Mouse (Mus musculus): Measurements from ENCODE around the gene Gbf1.
A peak's percentile ranks its signal among the peaks of the same experiment; 100 is the strongest.
"Not testable (repeated sequence)": the region's sequence is repeated elsewhere in the genome, so short reads cannot be mapped to it uniquely, and the experiment has no call there.

Gene Gbf1

DNA sequence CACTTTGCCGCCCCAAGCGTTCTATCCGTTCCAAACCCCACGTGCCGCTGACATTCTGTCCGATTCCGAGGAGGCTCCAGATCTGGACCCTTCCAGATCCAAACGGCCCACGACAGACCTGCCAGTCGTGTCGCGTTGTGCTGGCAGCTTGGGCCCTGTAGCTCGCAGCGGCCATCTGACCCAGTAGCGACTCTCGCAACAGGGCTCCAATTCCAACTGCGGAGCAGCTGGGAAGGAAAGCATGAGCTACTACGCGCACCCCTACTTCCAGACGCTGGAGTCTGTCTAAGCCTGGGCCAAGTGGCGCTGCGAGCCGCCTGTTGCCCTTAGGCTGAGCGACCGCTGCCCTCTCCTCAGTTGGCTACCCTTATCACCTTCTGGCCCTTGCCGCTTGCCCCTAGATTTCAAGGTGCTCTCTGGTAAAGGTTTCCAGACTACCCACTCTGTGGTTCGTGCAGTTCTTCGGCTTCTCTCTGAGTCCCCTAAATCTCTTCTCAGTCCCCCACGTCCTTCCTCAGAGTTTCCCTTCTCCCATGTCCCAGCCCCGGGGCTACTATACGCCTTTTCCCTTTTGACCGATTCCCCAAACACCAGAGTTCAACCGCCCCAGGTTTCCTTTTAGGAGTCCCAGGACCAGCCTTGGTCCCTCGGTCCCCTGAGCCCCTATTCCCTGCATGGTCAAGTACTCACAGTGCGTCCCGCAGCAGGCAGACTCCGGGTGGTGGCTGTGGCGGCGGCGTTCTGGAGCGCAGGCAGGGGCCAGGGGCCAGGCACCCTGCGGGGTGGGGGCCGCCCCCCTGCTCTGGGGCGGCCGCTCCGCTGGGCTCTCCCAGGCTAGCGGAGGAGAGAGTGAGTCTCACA lies 4.6 kb upstream of the Gbf1 start, which contains the start of gene Pitx3:
Gene Pitx3, minus strand, starts transcription at position 816 of the 861 bp plus-strand sequence.
- no peak for DNase-seq (ENCODE audit: extremely low read depth, low read depth)

DNA sequence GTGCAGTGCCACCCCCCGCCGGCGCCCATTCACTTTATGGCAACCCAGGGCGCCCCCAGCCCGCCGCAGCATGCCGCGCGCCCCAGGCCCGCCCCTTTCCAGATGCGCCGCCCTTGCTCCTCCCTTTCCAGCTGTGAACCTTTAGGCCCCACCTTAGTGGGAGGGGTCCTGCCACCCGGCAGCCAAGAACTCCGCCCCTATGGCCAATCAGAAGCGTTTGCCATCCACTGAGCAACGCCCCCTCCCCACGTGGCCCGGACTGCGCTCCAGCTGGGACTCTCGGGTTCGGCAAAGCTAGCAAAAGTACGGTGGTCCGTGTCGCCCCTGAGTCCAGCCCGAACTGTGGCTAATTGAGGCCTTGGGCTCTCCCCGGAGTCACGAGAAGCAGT lies 3.9 kb upstream of the Gbf1 start:
- peak; percentile 82 for DNase-seq (ENCODE audit: extremely low read depth, low read depth)

DNA sequence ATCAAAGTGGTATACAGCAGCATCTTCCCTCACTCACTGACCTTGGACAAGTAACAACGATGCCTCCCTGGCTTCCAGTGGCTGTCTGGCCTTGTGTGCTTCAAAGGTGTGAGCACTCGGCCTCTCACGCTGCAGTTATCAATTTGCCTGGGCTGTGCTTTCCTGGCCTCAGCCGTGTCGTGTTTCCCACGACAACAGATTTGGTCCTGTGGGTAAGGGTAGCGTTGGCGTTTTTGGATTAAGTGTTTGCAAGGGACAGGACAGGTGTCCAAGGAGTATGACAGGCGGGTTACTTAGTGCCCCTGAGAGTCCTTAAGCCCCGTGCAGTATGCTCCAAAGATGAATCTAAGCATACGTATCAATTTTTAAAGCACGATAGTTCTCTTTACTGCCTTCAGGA lies 3.2 kb upstream of the Gbf1 start:
- no peak for DNase-seq (ENCODE audit: extremely low read depth, low read depth)

DNA sequence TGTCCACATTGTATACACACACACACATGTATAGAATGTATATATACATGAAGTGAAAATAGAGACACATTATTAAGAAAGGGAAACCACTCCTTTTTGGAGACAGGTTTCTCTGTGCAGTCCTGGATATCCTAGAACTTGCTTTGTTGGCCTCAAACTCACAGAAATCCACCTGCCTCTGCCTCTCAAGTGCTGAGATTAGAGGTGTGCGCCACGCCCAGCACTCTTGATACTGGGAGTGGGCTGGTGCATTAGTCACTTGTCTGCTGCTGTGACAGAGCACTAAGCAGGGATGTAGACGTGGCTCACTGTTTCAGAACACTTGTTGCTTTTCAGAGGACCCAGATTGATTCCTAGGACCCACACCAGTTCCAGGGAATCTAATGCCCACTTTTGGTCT lies 13.6 kb downstream of the Gbf1 start:
- no peak for DNase-seq (ENCODE audit: extremely low read depth, low read depth)

DNA sequence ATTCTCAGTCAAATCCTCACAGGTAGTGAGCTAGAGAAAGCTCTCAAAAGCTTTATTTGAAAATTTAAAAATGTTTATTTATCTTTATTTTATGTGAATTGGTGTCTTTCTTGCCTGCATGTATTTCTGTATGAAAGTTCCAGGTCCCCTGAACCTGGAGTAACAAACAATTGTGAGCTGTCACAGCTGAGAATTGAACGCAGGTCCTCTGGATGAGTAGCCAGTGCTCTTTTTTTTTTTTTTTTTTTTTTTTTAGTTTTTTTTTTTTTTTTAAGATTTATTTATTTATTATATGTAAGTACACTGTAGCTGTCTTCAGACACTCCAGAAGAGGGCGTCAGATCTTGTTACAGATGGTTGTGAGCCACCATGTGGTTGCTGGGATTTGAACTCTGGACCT lies 14.9 kb downstream of the Gbf1 start:
- not testable (repeated sequence) for DNase-seq (ENCODE audit: extremely low read depth, low read depth)

DNA sequence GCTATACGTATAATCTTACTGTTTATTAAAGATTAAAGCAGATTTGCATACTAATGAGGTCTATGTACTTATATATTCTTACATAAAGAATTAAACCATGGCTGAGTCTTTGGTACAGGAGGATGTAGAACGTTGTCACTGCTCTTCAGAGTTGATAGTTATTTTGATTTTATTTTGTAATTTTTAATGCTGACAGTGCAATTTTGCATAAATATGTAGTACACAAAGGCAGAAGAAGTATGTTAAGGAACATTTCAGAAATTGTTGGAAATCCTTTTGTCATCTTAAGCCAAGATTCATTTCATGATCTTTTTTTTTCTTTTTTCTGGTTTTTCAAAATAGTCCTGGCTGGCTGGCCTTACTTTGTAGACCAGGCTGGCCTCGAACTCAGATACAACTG lies 17.1 kb downstream of the Gbf1 start:
- no peak for DNase-seq (ENCODE audit: extremely low read depth, low read depth)

DNA sequence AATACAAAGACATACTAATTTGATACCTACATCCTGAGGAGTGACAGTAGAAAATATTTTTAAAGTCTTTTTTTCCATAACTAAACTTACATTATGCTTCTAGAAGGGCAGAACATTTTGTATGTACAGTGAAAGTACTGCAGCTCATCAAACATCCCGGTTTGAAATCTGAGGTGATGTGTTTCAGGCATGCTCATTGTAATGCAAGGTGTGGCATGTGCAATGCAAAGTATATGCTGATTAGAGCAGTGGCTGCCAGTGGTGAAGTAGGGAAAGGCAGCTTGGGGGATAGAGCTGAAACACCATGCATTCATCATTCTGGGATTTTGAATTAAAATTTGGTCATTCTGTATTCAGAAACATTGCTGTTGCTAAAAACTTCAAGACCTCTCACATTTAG lies 17.6 kb downstream of the Gbf1 start:
- DNase-seq (ENCODE audit: extremely low read depth, low read depth), result no peak

DNA sequence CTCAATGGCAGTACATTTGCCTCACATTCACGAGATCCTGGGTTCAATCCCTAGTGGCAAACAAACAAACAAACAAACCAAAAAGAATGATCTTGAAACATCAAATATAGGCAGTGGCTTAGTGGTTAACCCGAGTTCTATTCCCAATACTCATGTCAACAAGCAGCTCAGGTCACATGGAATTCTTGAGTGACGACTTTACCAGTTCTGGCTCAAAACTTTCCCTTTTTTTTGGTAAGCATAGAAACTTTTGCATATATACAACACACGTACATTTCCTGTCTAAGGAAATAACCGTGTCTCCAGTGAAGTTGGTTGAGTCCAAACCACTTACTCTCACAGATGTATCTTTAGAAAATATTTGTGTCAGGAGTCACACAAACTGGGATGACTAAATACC lies 20.2 kb downstream of the Gbf1 start:
- DNase-seq (ENCODE audit: extremely low read depth, low read depth), result no peak

DNA sequence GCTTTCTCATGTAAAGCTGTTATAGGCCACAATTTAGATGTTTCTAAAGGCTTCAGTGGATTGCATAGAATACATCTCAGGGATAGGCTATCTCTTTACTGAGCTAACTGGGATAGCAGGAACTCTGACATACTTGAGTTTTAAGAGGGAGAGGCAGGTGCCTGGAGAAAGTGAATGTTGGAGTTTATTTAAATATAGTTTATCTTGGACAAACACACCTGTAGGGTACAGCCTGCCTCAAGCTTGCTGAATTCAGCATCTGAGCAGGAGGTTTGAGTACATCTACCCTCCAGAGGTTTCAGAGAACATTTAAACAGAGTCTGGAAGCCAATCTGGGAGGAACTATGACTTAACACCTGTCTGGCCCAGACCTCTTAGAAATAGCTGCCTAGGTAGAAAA lies 22.9 kb downstream of the Gbf1 start:
- no peak for DNase-seq (ENCODE audit: extremely low read depth, low read depth)

DNA sequence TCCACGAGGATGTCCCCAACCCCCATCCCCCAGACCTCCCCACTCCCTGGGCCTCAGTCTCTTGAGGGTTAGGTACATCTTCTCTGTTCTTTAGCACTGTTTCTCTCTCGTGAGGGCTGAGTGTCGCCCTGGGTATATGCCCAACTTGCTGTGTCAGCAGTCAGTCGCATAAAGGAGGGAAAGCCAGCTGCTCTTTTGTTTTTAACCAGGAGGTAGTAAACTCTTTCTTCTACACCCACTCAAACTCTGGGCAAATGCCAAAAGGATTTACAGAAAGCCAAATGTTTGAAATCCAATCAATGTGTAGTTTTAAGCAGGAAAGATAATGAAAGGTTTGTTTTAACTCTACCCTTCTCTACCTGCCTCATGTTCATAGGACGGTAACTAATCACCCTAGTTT lies 24.7 kb downstream of the Gbf1 start:
- no peak for DNase-seq (ENCODE audit: extremely low read depth, low read depth)

DNA sequence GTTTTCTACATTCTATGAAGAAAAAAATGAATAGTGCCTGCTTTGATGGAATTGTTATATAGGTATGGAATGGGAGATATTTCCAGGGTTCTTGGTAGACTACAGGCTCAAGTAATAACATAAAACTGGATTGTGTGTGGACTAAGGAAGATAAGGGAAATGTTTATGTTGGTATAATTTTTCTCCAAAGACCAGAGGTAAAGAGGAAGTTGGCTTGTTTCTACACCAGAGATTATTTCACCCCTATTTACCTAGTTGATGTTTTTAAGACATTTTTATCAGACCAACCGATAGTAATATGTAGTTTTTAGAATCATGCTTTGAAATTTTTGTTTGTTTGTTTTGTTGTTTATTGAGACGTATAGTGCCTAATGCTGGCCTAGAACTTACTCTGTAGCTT lies 28.0 kb downstream of the Gbf1 start:
- peak; percentile 33 for DNase-seq (ENCODE audit: extremely low read depth, low read depth)

DNA sequence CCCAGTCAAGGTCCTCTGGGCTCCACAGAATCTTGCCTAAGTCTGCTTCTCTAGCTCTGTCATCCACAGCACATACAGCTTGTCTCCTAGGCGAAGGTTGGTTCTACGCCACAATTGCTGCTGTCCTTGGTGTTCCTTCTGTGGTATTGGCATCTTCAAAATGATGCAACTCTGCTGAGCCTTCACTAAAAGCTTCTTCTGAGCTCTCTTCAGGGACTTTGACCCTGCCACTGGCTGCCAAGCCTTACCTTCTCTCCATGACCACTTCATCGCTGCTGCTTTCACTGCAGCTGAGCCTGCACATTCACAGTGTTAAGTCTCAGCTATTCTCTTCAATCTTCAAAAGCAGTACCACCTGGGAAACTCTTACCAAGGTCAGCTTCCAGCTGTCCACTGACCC lies 29.9 kb downstream of the Gbf1 start:
- DNase-seq (ENCODE audit: extremely low read depth, low read depth), result no peak

DNA sequence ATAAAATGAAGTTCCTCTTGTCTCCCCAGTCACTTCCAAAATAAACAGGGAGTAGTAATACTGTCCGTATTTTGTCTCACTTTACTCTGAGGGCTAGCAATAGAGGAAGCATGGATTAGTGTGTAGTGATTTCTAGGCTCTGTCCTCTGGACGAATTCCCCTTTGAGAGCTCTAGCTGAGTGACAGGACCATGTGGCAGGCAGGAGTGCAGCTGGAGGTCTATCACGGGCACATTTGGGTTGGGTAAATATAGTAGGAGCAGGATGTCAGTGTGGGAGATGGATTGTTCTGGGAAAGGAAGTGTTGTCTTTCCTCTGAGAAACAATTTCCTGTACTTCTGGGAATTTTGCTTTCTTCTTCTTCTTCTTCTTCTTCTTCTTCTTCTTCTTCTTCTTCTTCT lies 34.3 kb downstream of the Gbf1 start:
- no peak for DNase-seq (ENCODE audit: extremely low read depth, low read depth)

DNA sequence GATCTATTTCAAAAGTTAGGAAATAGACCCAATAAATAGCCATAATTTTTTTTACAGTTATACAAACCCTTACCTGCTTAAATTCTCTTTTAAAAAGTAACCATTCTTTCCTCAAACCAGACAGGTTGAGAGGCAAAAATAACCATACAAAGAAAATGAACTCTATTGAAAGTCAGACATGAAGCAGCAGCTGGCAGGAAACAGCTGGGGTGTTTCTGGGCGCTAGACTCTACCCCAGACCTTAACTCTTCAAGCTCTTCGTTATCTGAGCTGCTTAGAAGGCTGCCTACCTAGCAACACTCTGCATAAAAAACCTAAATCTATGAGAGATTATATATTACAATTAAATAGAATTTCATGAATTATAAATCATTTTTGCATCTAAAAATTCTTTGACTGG lies 34.9 kb downstream of the Gbf1 start:
- no peak for DNase-seq (ENCODE audit: extremely low read depth, low read depth)

DNA sequence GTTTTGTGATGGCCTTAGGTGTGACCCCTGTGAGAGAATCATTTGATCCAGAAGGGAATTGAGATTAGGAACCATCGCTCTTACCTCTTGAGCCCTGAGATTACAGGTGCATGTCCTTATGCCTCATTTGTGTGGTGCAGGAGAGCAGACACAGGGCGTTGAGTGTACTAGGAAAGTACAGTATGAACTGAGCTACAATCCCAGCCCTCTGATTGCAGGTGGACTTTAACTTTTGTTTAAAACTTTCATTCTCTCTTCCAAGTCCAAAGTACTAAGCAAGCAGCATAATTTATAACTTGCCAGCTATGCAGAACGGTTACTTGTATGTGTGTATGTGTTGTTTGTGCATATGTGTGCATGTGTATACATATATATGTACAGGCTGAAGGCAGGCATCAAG lies 46.0 kb downstream of the Gbf1 start:
- DNase-seq (ENCODE audit: extremely low read depth, low read depth), result no peak

DNA sequence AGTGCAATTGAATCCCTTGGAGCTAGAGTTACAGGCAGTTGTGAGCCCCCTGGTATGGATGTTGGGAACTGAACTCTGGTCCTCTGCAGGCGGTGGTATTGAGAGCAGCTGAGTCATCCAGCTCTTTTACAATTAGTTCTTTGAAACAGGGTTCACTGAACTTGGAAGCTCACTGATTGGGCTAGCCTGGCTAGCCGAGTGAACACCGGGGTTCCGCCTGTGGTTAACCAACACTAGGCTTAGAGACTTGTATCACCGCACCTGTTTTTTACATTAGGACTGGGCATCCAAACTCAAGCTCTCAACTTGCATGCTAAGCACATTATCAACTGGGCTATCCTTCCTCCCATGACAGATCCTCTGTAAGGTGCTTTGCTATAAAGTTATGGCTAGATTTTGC lies 46.6 kb downstream of the Gbf1 start:
- DNase-seq (ENCODE audit: extremely low read depth, low read depth), result no peak

DNA sequence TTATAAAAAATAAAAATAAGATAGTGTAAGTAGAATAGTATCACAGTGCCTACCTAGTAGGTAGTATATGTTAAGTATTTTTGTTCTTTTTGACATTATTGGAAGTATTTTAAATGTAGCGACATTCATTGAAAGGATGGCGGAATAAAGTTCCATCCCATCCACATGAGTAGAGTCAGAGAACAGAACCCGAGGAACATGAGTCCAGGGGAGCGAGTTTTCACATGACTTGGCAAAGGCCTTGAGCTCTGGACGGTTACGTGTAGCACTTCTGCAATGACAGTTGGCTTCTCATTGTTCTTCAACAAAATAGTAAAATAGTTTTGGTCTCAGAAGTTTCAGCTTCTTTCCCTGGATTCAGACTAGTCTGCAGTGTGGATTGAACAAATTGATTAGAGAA lies 51.9 kb downstream of the Gbf1 start:
- DNase-seq (ENCODE audit: extremely low read depth, low read depth), result no peak

DNA sequence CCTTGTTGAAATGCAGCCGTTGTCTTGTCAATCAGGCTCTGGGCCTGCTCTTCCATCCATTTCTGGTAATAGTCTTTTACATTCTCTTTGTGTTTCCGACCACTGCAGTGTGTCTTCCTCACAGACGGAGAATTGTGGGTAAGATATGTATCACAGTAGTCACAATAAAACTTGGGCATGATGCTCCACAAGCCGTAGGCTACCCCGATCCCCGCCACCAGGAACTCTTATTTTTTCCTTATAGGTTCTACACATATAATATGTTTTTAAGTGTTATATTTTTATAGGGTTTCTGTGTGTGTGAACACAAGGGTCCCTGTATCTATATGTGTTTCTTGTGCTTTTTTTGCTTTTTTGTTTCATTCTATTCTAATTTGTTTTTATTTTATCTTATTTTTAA lies 53.4 kb downstream of the Gbf1 start:
- no peak for DNase-seq (ENCODE audit: extremely low read depth, low read depth)

DNA sequence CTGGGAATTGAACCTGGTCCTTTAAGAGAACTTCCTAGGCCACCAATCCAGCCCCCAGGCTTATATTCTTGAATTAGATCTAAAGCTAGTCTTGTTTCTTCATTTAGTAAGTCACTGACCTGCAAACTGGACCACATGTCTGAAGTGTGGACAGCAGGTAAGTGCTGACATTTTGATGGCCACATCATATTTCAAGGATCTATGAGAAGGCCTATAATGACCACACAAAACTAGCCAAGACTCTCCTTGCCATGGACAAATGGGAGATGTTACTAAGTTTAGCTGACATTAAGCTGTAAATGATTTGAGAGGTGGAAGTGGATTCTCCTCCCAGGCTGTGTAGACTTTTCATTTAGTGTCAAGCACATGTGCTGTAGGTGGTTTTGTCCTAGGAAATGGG lies 58.6 kb downstream of the Gbf1 start:
- DNase-seq (ENCODE audit: extremely low read depth, low read depth), result no peak

DNA sequence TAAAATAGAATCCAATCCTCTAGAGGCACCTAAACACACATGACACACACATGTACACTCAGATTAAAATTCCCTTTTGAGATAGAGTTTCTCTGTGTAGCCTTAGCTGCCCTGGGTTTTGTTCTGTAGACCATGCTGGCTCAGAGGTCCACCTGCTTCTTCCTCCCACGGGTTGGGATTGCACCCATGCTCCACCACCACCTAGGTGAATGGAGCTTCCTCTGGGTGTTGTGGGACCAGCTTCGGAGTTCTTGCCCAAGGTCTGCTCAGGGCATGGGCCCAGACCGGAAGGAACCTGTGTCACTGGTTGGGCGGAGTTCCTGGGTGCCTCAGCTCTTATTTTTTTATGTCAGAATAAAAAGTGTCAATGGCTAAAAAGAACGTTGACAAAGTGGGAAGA lies 62.2 kb downstream of the Gbf1 start:
- DNase-seq (ENCODE audit: extremely low read depth, low read depth), result no peak

DNA sequence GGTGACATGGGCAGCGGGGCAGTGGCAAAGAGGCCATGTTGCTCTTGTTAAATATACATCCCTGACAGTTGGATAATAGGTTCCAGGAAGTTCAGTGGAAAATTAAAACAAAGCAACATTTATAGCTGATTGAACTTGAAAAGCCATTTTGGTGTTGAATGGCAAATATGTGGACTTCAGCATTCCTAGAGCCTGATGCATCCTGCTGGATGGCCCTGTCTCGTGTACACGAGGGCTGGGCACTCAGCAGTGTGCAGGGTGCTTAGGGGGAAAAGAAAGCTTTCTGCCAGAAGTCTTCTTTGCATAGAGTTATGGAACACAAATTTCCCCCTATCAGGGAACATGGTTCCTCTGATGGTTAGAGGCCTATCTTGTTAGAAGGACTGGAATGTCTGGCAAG lies 63.1 kb downstream of the Gbf1 start:
- DNase-seq (ENCODE audit: extremely low read depth, low read depth), result no peak

DNA sequence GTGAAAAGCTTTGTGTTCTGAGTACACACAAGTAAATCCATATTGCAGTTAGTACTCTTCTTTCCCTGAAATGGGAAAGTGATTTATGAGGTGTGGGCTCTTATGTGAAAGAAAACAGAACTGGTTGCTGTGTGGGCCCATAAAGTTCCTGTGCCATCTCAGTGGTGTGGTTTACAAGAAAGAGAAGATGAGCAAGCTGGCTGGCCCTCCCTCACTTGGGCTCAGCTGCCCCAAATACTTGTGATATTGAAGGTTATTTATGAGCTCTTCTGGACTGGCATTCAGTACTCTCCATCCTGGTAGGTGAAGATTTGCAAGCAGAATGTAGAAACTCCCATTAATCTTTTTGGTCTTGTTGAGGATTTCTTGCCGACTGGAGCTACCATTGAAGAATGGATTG lies 64.4 kb downstream of the Gbf1 start:
- DNase-seq (ENCODE audit: extremely low read depth, low read depth), result no peak

DNA sequence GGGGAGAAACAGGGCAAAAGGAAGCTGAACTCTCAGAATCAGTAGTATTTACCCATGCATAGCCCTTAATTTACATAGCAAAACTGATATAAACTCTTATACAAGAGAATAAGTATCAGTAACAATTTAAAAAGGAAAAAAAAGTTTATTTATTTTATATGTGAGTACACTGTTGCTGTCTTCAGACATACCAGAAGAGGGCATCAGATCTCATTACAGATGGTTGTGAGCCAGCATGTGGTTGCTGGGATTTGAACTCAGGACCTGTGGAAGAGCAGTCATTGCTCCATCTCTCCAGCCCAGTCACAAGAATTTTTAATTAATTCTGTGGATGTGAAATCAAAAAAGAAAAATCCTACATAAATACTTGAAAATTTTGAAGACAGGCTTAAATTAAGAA lies 65.0 kb downstream of the Gbf1 start:
- DNase-seq (ENCODE audit: extremely low read depth, low read depth), result not testable (repeated sequence)

DNA sequence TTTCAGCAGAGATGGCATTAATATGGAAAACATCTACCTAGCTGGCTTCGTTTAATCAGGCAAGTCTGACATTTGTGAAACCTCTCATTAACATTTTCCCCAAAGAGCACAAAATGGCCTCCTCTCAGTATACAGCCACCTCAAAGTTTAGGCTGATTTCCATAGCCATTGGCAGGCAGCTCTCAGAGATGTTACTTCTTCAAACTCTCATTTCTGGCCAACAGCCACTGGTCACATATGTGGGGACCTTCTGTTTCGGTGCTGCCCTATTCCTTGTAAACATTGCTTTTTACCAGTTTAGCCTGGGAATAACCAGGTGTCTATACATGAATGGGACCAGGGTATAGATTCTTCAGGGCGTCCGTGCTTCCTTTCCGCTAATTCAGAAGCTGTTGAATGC lies 67.8 kb downstream of the Gbf1 start:
- no peak for DNase-seq (ENCODE audit: extremely low read depth, low read depth)
